Mouse (Mus musculus) liver, postnatal 0 days (tissue): ENCODE results near the gene Zfp467. TPM values are rescaled to one million over a fixed set of nuclear protein-coding genes. Genes with fewer than 3 reads are reported as not detected.

Experiments
- ATAC-seq: fragments of 200-750 bp; cut with Nextera tagmentation; 2 replicates; pipeline ENCODE4 v1.8.0; 2017; ENCODE audit warnings: mild to moderate bottlenecking, moderate library complexity
- DNase-seq: peaks from one replicate; pipeline ENCODE4 v3.0.0-alpha.2; 2016
- H3K27ac ChIP-seq: fragments of 300-500 bp; sonication (generic); 2 replicates; pipeline ENCODE4 v1.5.1; 2014; ENCODE audit warnings: antibody characterized with exemption, moderate library complexity, mild to moderate bottlenecking, low read depth
- H3K27me3 ChIP-seq: fragments of 300-500 bp; sonication (generic); 2 replicates; pipeline ENCODE4 v1.6.1; 2014; ENCODE audit warnings: low read length, control low read depth, mixed read lengths; ENCODE audit not compliant: insufficient read depth
- H3K36me3 ChIP-seq: fragments of 300-500 bp; sonication (generic); replicated peaks from 2 replicates; pipeline ENCODE4 v1.6.1; 2014; ENCODE audit warnings: mild to moderate bottlenecking, control low read depth, low read length, moderate library complexity, mixed read lengths; ENCODE audit not compliant: insufficient read depth
- H3K4me1 ChIP-seq: fragments of 300-500 bp; sonication (generic); 2 replicates; pipeline ENCODE4 v1.6.1; 2014; ENCODE audit warnings: antibody characterized with exemption, mild to moderate bottlenecking, control low read depth; ENCODE audit not compliant: insufficient read depth
- H3K4me2 ChIP-seq: fragments of 300-500 bp; sonication (generic); 2 replicates; pipeline ENCODE4 v1.6.1; 2014; ENCODE audit warnings: low read depth, mild to moderate bottlenecking, low read length, moderate library complexity, mixed read lengths
- H3K4me3 ChIP-seq: fragments of 300-500 bp; sonication (generic); 2 replicates; pipeline ENCODE4 v1.5.1; 2014; ENCODE audit warnings: low read depth, low read length
- H3K9ac ChIP-seq: fragments of 300-500 bp; sonication (generic); replicated peaks from 2 replicates; pipeline ENCODE4 v1.6.1; 2014; ENCODE audit warnings: mild to moderate bottlenecking, moderate library complexity
- H3K9me3 ChIP-seq: fragments of 300-500 bp; sonication (generic); 2 replicates; pipeline ENCODE4 v1.6.1; 2016; ENCODE audit warnings: mild to moderate bottlenecking, control low read depth, low read length, mixed read lengths
- CTCF ChIP-seq: sonication (generic); IDR thresholded peaks from 2 replicates; pipeline ENCODE4 v1.5.1; 2016; ENCODE audit warnings: antibody characterized with exemption, low read depth
- EP300 ChIP-seq: IDR thresholded peaks from 2 replicates; pipeline ENCODE4 v1.6.1; 2016; ENCODE audit warnings: antibody characterized with exemption, low read depth, mild to moderate bottlenecking
- WGBS: fragments of 180-500 bp; shearing (Covaris S2); extraction: QIAGEN DNeasy Blood & Tissue Kit; methylation state at CpG from one replicate; pipeline ENCODE4 v1.1.7; 2014; ENCODE audit not compliant: insufficient replicate concordance; 5-methylcytosine and 5-hydroxymethylcytosine counted together
- polyA plus RNA-seq: library from polyadenylated mRNA; unstranded; fragments of >200 nt; fragmentation: Nextera tagmentation; extraction: Ambion mirVana; gene quantifications from 2 replicates; pipeline ENCODE4 v1.2.1, GENCODE M21; 2015

The Zfp467 gene
- polyA plus RNA-seq, 1 experiment from 2014 or later = 4.9 TPM

- Histone ChIP-seq H3K9me3 (no peaks in the 10 kb centered on the region), H3K27me3 (0 out of 2 replicates have a peak, but pooled peaks cover 2% of the 10 kb centered on the region), H3K4me2 (no peak overlapping the region), H3K36me3 (peaks cover 11% of the 10 kb centered on the region), H3K27ac (no peak overlapping the region), H3K4me1 (peaks cover 14% of the 10 kb centered on the region), H3K9ac (no peak overlapping the region), H3K4me3 (no peak overlapping the region)
- TF ChIP-seq CTCF (no peak), EP300 (no peak)
- WGBS = 73% methylated on average over 5 of the region's 5 CpGs
- ATAC-seq = no peak
- no peak for DNase-seq
These were observed 9.8 kb downstream of the Zfp467 start for GRCm38 (mm10) chr6:48435706-48436349.

GRCm38 (mm10) chr6:48435111-48435510 lies 10.5 kb downstream of the Zfp467 start:
- ATAC-seq = peak; percentile 32
- Histone ChIP-seq H3K36me3 (peaks cover 10% of the 10 kb centered on the region), H3K9me3 (no peaks in the 10 kb centered on the region), H3K4me2 (no peak overlapping the region), H3K27me3 (0 out of 2 replicates have a peak, but pooled peaks cover 2% of the 10 kb centered on the region), H3K9ac (no peak overlapping the region), H3K27ac (peak overlapping the region; percentile 48; the same call in 1 of the 2 replicates), H3K4me3 (no peak overlapping the region), H3K4me1 (peaks cover 14% of the 10 kb centered on the region)
- no peak for DNase-seq
- WGBS = 44% methylated on average over 5 of the region's 5 CpGs
- no peak for TF ChIP-seq CTCF
- no peak for TF ChIP-seq EP300

- peak; percentile 93 for ATAC-seq
- Histone ChIP-seq H3K4me2 (no peak overlapping the region), H3K4me1 (peaks cover 14% of the 10 kb centered on the region), H3K9me3 (no peaks in the 10 kb centered on the region), H3K36me3 (peaks cover 10% of the 10 kb centered on the region), H3K27me3 (0 out of 2 replicates have a peak, but pooled peaks cover 2% of the 10 kb centered on the region), H3K27ac (peak overlapping the region; percentile 59), H3K4me3 (no peak overlapping the region), H3K9ac (no peak overlapping the region)
- DNase-seq = no peak
- TF ChIP-seq CTCF (no peak), EP300 (no peak)
- WGBS = 48% methylated on average over 6 of the region's 6 CpGs
These were observed 11.0 kb downstream of the Zfp467 start for GRCm38 (mm10) chr6:48434651-48435050.

GRCm38 (mm10) chr6:48432893-48433816 lies 12.5 kb downstream of the Zfp467 start:
- WGBS = 46% methylated on average over 12 of the region's 12 CpGs
- no peak overlapping the region for H3K4me3 ChIP-seq
- no peaks in the 10 kb centered on the region for H3K9me3 ChIP-seq
- H3K4me1 ChIP-seq = peaks cover 23% of the 10 kb centered on the region
- ATAC-seq (no peak), DNase-seq (no peak)
- H3K9ac ChIP-seq = no peak overlapping the region
- H3K27ac ChIP-seq = no peak overlapping the region
- H3K4me2 ChIP-seq = no peak overlapping the region
- no peaks in the 10 kb centered on the region for H3K27me3 ChIP-seq
- 0 out of 2 replicates have a peak, but pooled peaks cover 2% of the 10 kb centered on the region for H3K36me3 ChIP-seq
- no peak for TF ChIP-seq CTCF
- no peak for TF ChIP-seq EP300

- Histone ChIP-seq H3K9ac (no peak overlapping the region), H3K27me3 (no peaks in the 10 kb centered on the region), H3K9me3 (no peaks in the 10 kb centered on the region), H3K36me3 (no peaks in the 10 kb centered on the region), H3K27ac (no peak overlapping the region), H3K4me2 (no peak overlapping the region), H3K4me1 (peaks cover 19% of the 10 kb centered on the region), H3K4me3 (no peak overlapping the region)
- WGBS = 67% methylated on average over 5 of the region's 5 CpGs
- no peak for TF ChIP-seq CTCF
- ATAC-seq (no peak), DNase-seq (no peak)
These were observed 14.9 kb downstream of the Zfp467 start for GRCm38 (mm10) chr6:48430748-48431147.

- WGBS = 55% methylated on average over 4 of the region's 4 CpGs
- H3K36me3 ChIP-seq = no peaks in the 10 kb centered on the region
- peaks cover 9% of the 10 kb centered on the region; the same call in 1 of the 2 replicates for H3K4me1 ChIP-seq
- no peak overlapping the region for H3K9ac ChIP-seq
- DNase-seq (no peak), ATAC-seq (no peak)
- no peak for TF ChIP-seq CTCF
- no peak for TF ChIP-seq EP300
- no peak overlapping the region for H3K4me3 ChIP-seq
- no peak overlapping the region for H3K27ac ChIP-seq
- H3K4me2 ChIP-seq = no peak overlapping the region
- H3K27me3 ChIP-seq = no peaks in the 10 kb centered on the region
- H3K9me3 ChIP-seq = no peaks in the 10 kb centered on the region
These were observed 16.7 kb downstream of the Zfp467 start for GRCm38 (mm10) chr6:48428769-48429557.
